Mouse (Mus musculus) neural tube, embryonic 13.5 days (tissue): ENCODE measurements around the gene Emc8. TPM values are rescaled to one million over a fixed set of nuclear protein-coding genes. Genes with fewer than 3 reads are reported as not detected.
A peak's percentile ranks its signal among the peaks of the same experiment; 100 is the strongest.

Experiments
- ATAC-seq: fragments of 200-750 bp; cut with Nextera tagmentation; 2 replicates; pipeline ENCODE4 v1.8.0; 2017; ENCODE audit warnings: low read depth, mild to moderate bottlenecking, moderate TSS enrichment, moderate library complexity
- H3K27ac ChIP-seq: fragments of 300-500 bp; sonication (generic); replicated peaks from 2 replicates; pipeline ENCODE4 v1.5.1; 2015; ENCODE audit warnings: moderate library complexity, mild to moderate bottlenecking, inconsistent platforms
- H3K27me3 ChIP-seq: fragments of 300-500 bp; sonication (generic); 2 replicates; pipeline ENCODE4 v1.6.1; 2015; ENCODE audit warnings: mild to moderate bottlenecking, inconsistent platforms
- H3K36me3 ChIP-seq: fragments of 300-500 bp; sonication (generic); 2 replicates; pipeline ENCODE4 v1.6.1; 2015; ENCODE audit warnings: mild to moderate bottlenecking, inconsistent platforms
- H3K4me1 ChIP-seq: fragments of 300-500 bp; sonication (generic); replicated peaks from 2 replicates; pipeline ENCODE4 v1.6.1; 2015; ENCODE audit warnings: inconsistent platforms
- H3K4me2 ChIP-seq: fragments of 300-500 bp; sonication (generic); 2 replicates; pipeline ENCODE4 v1.6.1; 2015; ENCODE audit warnings: inconsistent platforms, mild to moderate bottlenecking, moderate library complexity
- H3K4me3 ChIP-seq: fragments of 300-500 bp; sonication (generic); 2 replicates; pipeline ENCODE4 v1.5.1; 2015; ENCODE audit warnings: mild to moderate bottlenecking, inconsistent platforms
- H3K9ac ChIP-seq: fragments of 300-500 bp; sonication (generic); 2 replicates; pipeline ENCODE4 v1.6.1; 2015; ENCODE audit warnings: moderate library complexity, mild to moderate bottlenecking, inconsistent platforms
- H3K9me3 ChIP-seq: fragments of 300-500 bp; sonication (generic); 2 replicates; pipeline ENCODE4 v1.6.1; 2016; ENCODE audit warnings: inconsistent platforms
- WGBS: fragments of 180-500 bp; shearing (Covaris S2); methylation state at CpG from one replicate; pipeline ENCODE4 v1.1.7; 2015; 5-methylcytosine and 5-hydroxymethylcytosine counted together
- polyA plus RNA-seq: library from polyadenylated mRNA; unstranded; fragments of >200 nt; fragmentation: Nextera tagmentation; extraction: Ambion mirVana; gene quantifications from 2 replicates; pipeline ENCODE4 v1.2.1, GENCODE M21; 2015

Emc8 gene
- polyA plus RNA-seq, 1 experiment from 2014 or later, result 149 TPM

DNA sequence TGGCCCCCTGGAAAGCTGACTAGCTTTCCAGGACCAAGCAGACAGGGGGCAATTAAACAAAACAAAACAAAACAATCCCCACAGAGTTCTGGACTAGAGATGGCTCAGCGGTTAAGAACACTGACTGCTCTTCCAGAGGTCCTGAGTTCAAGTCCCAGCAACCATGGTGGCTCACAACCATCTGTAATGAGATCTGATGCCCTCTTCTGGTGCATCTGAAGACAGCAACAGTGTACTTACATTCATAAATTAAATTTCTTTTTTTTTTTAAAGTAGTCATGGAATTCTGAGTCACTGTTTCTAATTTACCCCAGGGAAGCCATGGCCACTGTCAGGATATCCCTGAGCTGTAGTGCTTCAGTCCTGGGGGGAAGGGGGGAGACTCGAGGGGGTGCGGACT is 53.9 kb downstream of the Emc8 start:
- H3K36me3 ChIP-seq, result no peaks in the 10 kb centered on the region
- no peak overlapping the region for H3K27ac ChIP-seq
- peaks cover 26% of the 10 kb centered on the region for H3K4me1 ChIP-seq
- ATAC-seq, result no peak
- H3K9me3 ChIP-seq, result no peaks in the 10 kb centered on the region
- no peaks in the 10 kb centered on the region for H3K27me3 ChIP-seq
- H3K9ac ChIP-seq, result no peak overlapping the region
- no peak overlapping the region for H3K4me2 ChIP-seq
- 93% methylated on average over 3 of the region's 3 CpGs for WGBS
- no peak overlapping the region for H3K4me3 ChIP-seq

DNA sequence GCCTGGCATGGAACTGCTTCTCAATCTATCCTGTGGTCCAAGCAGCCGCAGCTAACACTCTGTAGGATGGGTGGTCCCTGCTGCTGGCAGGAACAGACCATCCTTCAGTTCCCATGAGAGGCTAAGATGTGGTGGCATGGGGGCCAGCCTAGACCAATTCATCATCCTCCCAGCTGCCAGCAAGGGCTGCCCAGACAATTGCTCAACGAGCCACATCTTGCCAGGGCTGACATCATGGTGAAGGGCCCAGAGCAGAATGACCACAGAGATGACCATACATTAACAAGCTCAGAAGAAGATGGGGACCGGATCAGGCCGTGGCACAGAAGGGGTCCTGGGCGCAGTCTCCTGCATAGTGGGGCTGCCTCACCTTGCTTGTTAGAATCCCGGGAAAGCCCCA is 57.5 kb downstream of the Emc8 start:
- no peak overlapping the region for H3K4me2 ChIP-seq
- no peaks in the 10 kb centered on the region for H3K36me3 ChIP-seq
- H3K27me3 ChIP-seq, result no peaks in the 10 kb centered on the region
- H3K27ac ChIP-seq, result no peak overlapping the region
- H3K4me1 ChIP-seq, result no peaks in the 10 kb centered on the region
- WGBS, result 85% methylated on average over 6 of the region's 6 CpGs
- no peak overlapping the region for H3K4me3 ChIP-seq
- no peak for ATAC-seq
- H3K9me3 ChIP-seq, result no peaks in the 10 kb centered on the region
- no peak overlapping the region for H3K9ac ChIP-seq

DNA sequence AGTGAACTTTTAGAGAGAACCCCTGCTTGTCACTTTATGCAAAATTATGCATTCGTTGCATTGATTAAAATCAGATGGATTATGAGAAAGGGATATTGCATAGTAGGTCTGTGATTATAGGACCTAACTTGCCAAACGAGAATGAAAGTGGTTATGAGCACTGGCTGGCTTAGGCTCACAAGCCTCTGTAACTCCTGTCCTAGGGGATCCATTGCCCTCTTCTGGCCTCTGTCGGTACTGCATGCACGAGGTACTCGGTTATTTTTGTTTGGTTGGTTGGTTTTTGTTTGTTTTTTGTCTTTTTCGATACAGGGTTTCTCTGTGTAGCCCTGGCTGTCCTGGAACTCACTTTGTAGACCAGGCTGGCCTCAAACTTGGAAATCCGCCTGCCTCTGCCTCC is 60.5 kb downstream of the Emc8 start:
- Histone ChIP-seq H3K4me3 (no peak overlapping the region), H3K4me1 (peaks cover 3% of the 10 kb centered on the region), H3K36me3 (no peaks in the 10 kb centered on the region), H3K27me3 (no peaks in the 10 kb centered on the region), H3K4me2 (no peak overlapping the region), H3K9ac (no peak overlapping the region), H3K27ac (no peak overlapping the region), H3K9me3 (no peaks in the 10 kb centered on the region)
- 11% methylated on average over 7 of the region's 7 CpGs for WGBS
- no peak for ATAC-seq

DNA sequence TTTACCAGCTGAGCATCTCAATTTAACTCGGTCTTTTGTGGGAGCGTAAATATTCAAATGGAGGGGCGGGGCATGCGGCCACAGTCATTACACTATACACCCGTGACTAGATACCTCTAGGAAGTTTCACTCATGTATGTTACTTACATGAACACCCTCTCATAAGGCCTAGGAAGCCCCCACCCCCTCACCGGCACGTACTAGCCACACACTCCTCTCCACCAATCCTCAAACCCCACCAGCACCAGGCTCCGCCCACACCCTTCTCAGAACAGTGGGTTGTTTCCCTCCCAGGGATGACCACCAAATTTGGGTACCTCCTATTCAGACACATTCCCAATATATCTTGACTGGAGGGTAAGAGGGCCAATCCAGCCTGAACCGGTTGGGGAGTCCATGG is 60.9 kb downstream of the Emc8 start:
- ATAC-seq, result peak; percentile 34; the same call in 1 of the 2 replicates
- Histone ChIP-seq H3K9ac (no peak overlapping the region), H3K36me3 (no peaks in the 10 kb centered on the region), H3K4me1 (peaks cover 7% of the 10 kb centered on the region), H3K9me3 (no peaks in the 10 kb centered on the region), H3K27ac (no peak overlapping the region), H3K4me2 (no peak overlapping the region), H3K27me3 (no peaks in the 10 kb centered on the region), H3K4me3 (no peak overlapping the region)
- WGBS, result 83% methylated on average over 9 of the region's 9 CpGs

Other genes with a start within 250 kb of the Emc8 start
- 20.1 and 21.5 TPM in 2 replicates for gene Gins2, start 79.3 kb downstream of the Emc8 start, polyA plus RNA-seq
- gene 1190005I06Rik, start 20.9 kb downstream of the Emc8 start, polyA plus RNA-seq, result 6.9 and 7.8 TPM in 2 replicates
- gene Gm27021, start 494 bp downstream of the Emc8 start, polyA plus RNA-seq, result 5.5 and 7.3 TPM in 2 replicates
- 1,233 and 1,242 TPM in 2 replicates for gene Cox4i1, start 351 bp downstream of the Emc8 start, polyA plus RNA-seq
- 4.1 and 4.9 TPM in 2 replicates for gene Irf8, start 67.8 kb upstream of the Emc8 start, polyA plus RNA-seq